Mouse (Mus musculus) left cerebral cortex, adult 2 months (tissue): Measurements from ENCODE around the gene Mapk7. TPM values are rescaled to one million over a fixed set of nuclear protein-coding genes. Genes with fewer than 3 reads are reported as not detected.

Source experiments
- DNase-seq, 2 experiments: peaks; one replicate each; pipeline ENCODE4 v3.0.0; 2021 to 2022; ENCODE audit warnings: low spot score in 2 of 2, mixed read lengths in 1 of 2; ENCODE audit errors: extremely low spot score in 1 of 2
- H3K27ac ChIP-seq: fragments of 200-600 bp; 2 replicates; pipeline ENCODE4 v1.8.1; 2022
- H3K4me3 ChIP-seq: fragments of 200-600 bp; 2 replicates; pipeline ENCODE4 v1.8.1; 2022
- CTCF ChIP-seq: fragments of 200-600 bp; IDR thresholded peaks from 2 replicates; pipeline ENCODE4 v1.8.1; 2022; ENCODE audit warnings: antibody characterized with exemption, mild to moderate bottlenecking, moderate library complexity
- intact Hi-C: fragments of 180-260 bp; cut with DNase I; formaldehyde crosslinking; loops from one replicate; pipeline ENCODE4 v1.15.1; 2025
- long read RNA-seq, 2 experiments: library from polyadenylated mRNA; stranded (forward); transcript quantifications; one replicate each; pipeline ENCODE4 v2.0.0; 2021; ENCODE audit warnings: borderline mapping rate in 2 of 2
- total RNA-seq, 2 experiments: library from RNA; stranded (reverse); gene quantifications; 2 replicates each; pipeline ENCODE4 v1.2.3; 2021

Gene Mapk7
- 10 to 100 TPM; 19.8 to 20.3 TPM for total RNA-seq
- long read RNA-seq, experiment 1, transcript Mapk7-201 (7 exons, 3,019 nt), result major isoform, 11 of 47 reads
- long read RNA-seq, experiment 1, partial matches to known transcripts, result 10 of 47 reads
- long read RNA-seq, experiment 1, other reads (novel, unspliced or antisense), result 26 of 47 reads
- long read RNA-seq, experiment 2, transcript Mapk7-201 (7 exons, 3,019 nt), result major isoform, 11 of 57 reads
- long read RNA-seq, experiment 2, partial matches to known transcripts, result 12 of 57 reads
- long read RNA-seq, experiment 2, other reads (novel, unspliced or antisense), result 33 of 57 reads

- H3K27ac ChIP-seq, result peak within 1 kb of the TSS; percentile 85
- intact Hi-C loops, result no loop called here
- peak; percentile 94 to 97 for DNase-seq
Observed at GRCm38 (mm10) chr11:61494129-61494997, at the start of gene Mapk7. TSS of gene Mapk7 (minus strand) at chr11:61494406.

GRCm38 (mm10) chr11:61541106-61541505 lies 46.9 kb upstream of the Mapk7 start:
- Histone ChIP-seq H3K27ac (no peak overlapping the region; the same call in 1 of the 2 replicates), H3K4me3 (no peak overlapping the region)
- no peak for DNase-seq
- intact Hi-C loops, result no loop called here
- TF ChIP-seq CTCF, result no peak

More at GRCm38 (mm10) chr11:61494129-61494997, at the start of gene Mapk7:
- H3K4me3 ChIP-seq, result peak within 1 kb of the TSS; percentile 80
- TF ChIP-seq CTCF, result no peak

GRCm38 (mm10) chr11:61540642-61541041 lies 46.4 kb upstream of the Mapk7 start:
- H3K4me3 ChIP-seq, result no peak overlapping the region
- intact Hi-C loops, result no loop called here
- no peak overlapping the region; the same call in 1 of the 2 replicates for H3K27ac ChIP-seq
- DNase-seq, result no peak
- TF ChIP-seq CTCF, result no peak

GRCm38 (mm10) chr11:61537362-61537761 lies 43.2 kb upstream of the Mapk7 start:
- no peak overlapping the region for H3K4me3 ChIP-seq
- no peak for TF ChIP-seq CTCF
- peak overlapping the region; percentile 77 for H3K27ac ChIP-seq
- intact Hi-C loops, result no loop called here
- DNase-seq, result no peak

GRCm38 (mm10) chr11:61536952-61537351 lies 42.7 kb upstream of the Mapk7 start:
- H3K27ac ChIP-seq, result peak overlapping the region; percentile 77
- no peak for DNase-seq
- no peak for TF ChIP-seq CTCF
- H3K4me3 ChIP-seq, result no peak overlapping the region
- intact Hi-C loops, result no loop called here

GRCm38 (mm10) chr11:61535530-61535929 lies 41.3 kb upstream of the Mapk7 start:
- TF ChIP-seq CTCF, result no peak; the same call in 1 of the 2 replicates
- intact Hi-C loops, result no loop called here
- no peak for DNase-seq
- H3K27ac ChIP-seq, result peak overlapping the region; percentile 77
- H3K4me3 ChIP-seq, result no peak overlapping the region

- peak overlapping the region; percentile 77 for H3K27ac ChIP-seq
- intact Hi-C loops, result loop anchor here (5.0 kb wide), 1 partner anchor 44 kb away; the partner anchor contains the start of gene Epn2
- H3K4me3 ChIP-seq, result no peak overlapping the region
- no peak for TF ChIP-seq CTCF
- DNase-seq, result no peak
Observed at GRCm38 (mm10) chr11:61533571-61533970, 39.4 kb upstream of the Mapk7 start.

GRCm38 (mm10) chr11:61532820-61533219 lies 38.6 kb upstream of the Mapk7 start:
- no peak for TF ChIP-seq CTCF
- Histone ChIP-seq H3K27ac (peak overlapping the region; percentile 3; the same call in 1 of the 2 replicates), H3K4me3 (no peak overlapping the region)
- intact Hi-C loops, result loop anchor here (5.0 kb wide), 1 partner anchor 44 kb away; the partner anchor contains the start of gene Epn2
- DNase-seq, result no peak

GRCm38 (mm10) chr11:61529268-61529713 lies 35.1 kb upstream of the Mapk7 start:
- Histone ChIP-seq H3K27ac (peak overlapping the region; percentile 81), H3K4me3 (no peak overlapping the region)
- TF ChIP-seq CTCF, result no peak; the same call in 1 of the 2 replicates
- intact Hi-C loops, result no loop called here
- no peak for DNase-seq

- H3K4me3 ChIP-seq, result no peak overlapping the region
- TF ChIP-seq CTCF, result no peak
- intact Hi-C loops, result no loop called here
- no peak for DNase-seq
- peak overlapping the region; percentile 50 for H3K27ac ChIP-seq
Observed at GRCm38 (mm10) chr11:61526872-61527271, 32.7 kb upstream of the Mapk7 start.

GRCm38 (mm10) chr11:61519484-61520107 lies 25.4 kb upstream of the Mapk7 start:
- TF ChIP-seq CTCF, result no peak
- intact Hi-C loops, result no loop called here

More at GRCm38 (mm10) chr11:61519484-61520107, 25.4 kb upstream of the Mapk7 start:
- no peak for DNase-seq
- Histone ChIP-seq H3K27ac (no peak overlapping the region), H3K4me3 (no peak overlapping the region)
